Mouse (Mus musculus): Measurements from ENCODE around the gene Npcd. TPM values are rescaled to one million over a fixed set of nuclear protein-coding genes. Genes with fewer than 3 reads are reported as not detected.

Gene Npcd
- total RNA-seq, 2 experiments from 2014 or later = 9.7 to 19.7 TPM

DNA sequence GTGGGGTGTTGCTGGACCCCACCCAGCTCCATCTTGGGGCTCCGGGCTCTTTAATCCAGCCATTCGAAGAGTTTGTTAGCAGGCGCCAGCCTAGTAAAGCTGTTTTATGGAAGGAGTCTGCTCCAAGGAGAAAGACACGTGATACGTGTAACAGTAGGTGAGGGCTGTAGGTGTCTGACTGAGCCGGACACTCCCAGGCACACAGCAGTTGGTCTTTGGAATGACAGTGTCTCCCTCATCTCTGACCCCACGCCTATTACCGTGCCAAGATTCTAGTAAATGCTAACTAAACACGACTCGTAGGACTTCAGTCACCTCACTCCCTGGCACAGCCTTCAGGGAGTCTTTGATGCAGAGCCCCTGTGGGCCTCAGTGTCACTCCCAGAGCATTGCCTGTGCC, 88.7 kb downstream of the Npcd start:
- DNase-seq (ENCODE audit: extremely low spot score in 1 of 2, low spot score in 2 of 2) = no peak
- Histone ChIP-seq H3K4me3 (no peak overlapping the region), H3K27ac (no peak overlapping the region)
- intact Hi-C loops (cut with DNase I) = no loop called here
- no peak for TF ChIP-seq CTCF (IDR thresholded peaks at IDR 0.05)

DNA sequence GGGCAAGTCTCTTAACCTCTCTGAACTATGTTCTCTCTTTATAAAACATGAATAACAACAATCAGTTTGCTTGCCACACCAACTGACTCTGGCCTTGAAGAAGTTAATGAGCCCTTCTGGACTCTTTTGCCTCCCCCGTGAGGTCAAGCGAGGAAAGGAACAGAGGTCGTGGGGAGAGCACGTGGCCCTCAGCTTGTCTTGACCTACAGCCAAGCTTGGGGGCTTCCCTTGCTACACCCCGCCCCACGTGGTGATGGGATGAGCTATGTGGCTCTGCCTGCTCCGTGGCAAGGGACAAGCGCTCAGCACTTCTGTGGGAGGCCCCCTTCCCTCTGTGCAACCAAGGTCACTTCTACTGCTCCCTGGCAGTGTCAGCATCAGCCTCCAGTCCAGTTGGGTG, 89.3 kb downstream of the Npcd start:
- no peak for DNase-seq (ENCODE audit: extremely low spot score in 1 of 2, low spot score in 2 of 2)
- H3K27ac ChIP-seq = no peak overlapping the region
- H3K4me3 ChIP-seq = no peak overlapping the region
- no peak for TF ChIP-seq CTCF (IDR thresholded peaks at IDR 0.05)
- intact Hi-C loops (cut with DNase I) = no loop called here

DNA sequence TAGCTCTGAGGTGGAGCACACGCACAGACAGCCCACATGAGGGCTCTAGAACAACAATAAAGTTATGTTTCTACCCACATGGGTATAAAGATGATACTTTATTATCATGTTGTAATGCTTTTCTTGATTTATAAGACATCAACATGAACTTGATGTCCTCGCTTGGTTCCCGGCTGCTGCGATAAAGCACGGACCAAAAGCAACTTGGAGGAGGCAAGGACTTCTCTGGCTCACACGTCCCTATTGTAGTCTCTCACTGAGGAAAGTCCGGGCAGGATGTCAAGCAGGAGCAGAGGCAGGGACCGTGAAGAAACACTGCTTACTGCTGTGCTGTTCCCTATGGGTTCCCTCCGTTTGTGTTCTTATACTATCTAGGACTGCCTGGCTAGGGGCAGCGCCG, 90.0 kb downstream of the Npcd start:
- DNase-seq (ENCODE audit: extremely low spot score in 1 of 2, low spot score in 2 of 2) = no peak
- TF ChIP-seq CTCF (IDR thresholded peaks at IDR 0.05) = no peak
- H3K4me3 ChIP-seq = no peak overlapping the region
- no peak overlapping the region for H3K27ac ChIP-seq
- intact Hi-C loops (cut with DNase I) = no loop called here

DNA sequence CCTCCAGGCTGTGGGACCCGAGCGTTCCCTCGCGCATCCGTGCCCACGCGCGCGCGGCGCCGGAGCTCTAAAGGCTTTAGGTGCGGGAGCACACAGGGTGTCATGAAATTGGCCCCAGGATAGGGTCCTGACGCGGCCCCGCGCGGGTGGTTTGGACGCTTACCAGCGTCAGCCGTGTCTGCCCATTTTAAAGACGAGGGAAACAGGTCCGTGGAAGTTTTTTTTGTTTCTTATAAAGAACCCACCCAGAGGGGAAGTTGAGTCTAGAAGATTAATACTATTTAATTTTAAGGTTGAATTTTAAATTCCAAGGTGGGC, 91.4 kb downstream of the Npcd start:
- no peak; the same call in 1 of the 2 replicates for TF ChIP-seq CTCF (IDR thresholded peaks at IDR 0.05)
- intact Hi-C loops (cut with DNase I) = no loop called here
- no peak for DNase-seq (ENCODE audit: extremely low spot score in 1 of 2, low spot score in 2 of 2)
- Histone ChIP-seq H3K27ac (peak overlapping the region; percentile 88), H3K4me3 (peak overlapping the region; percentile 74)

DNA sequence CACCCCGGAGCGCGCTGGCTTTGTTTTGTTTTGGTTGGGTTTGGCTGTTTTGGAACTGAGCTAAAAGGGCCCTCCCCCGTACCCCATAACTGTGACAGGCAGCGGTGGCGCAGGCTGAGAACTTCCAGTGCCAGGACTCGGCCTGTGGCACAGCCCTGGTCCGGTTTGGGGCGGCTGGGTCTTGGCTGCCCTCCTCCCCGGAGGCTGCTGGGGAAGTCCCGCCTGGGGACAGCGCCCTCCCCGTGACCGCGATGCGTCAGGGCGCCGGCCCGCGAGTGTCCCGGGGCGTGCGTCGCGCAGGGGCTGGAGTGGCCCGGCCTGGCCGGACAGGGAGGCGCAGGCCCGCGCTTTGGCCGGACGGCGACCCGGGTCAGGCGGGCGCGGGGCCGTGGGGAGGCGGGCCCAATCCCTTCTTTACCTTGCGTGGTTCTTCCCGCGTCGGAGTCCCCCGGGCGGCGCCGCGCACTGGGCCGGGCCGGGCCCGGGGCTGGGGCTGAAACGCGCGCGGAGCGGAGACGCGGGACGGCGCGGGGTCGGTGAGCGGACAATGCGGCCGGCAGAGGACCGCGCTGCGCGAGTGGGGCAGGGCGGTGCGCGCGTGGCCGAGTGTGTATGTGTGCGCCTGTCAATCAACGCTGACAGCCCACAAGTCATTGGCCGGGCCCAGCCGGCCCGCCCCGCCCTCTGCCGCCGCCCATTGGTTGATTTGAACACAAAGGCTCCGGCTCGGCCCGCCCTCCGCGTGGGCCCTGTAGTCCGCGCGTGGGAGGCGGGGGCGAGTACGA, 91.9 kb downstream of the Npcd start, which contains the start of gene Sun2:
Sun2 (minus strand) TSS at position 616 of the 785 bp plus-strand sequence.
- DNase-seq (ENCODE audit: extremely low spot score in 1 of 2, low spot score in 2 of 2) = peak; percentile 90 to 93
- Histone ChIP-seq H3K4me3 (peak within 1 kb of the TSS; percentile 74), H3K27ac (peak within 1 kb of the TSS; percentile 88)
- intact Hi-C loops (cut with DNase I) = no loop called here
- no peak; the same call in 1 of the 2 replicates for TF ChIP-seq CTCF (IDR thresholded peaks at IDR 0.05)

DNA sequence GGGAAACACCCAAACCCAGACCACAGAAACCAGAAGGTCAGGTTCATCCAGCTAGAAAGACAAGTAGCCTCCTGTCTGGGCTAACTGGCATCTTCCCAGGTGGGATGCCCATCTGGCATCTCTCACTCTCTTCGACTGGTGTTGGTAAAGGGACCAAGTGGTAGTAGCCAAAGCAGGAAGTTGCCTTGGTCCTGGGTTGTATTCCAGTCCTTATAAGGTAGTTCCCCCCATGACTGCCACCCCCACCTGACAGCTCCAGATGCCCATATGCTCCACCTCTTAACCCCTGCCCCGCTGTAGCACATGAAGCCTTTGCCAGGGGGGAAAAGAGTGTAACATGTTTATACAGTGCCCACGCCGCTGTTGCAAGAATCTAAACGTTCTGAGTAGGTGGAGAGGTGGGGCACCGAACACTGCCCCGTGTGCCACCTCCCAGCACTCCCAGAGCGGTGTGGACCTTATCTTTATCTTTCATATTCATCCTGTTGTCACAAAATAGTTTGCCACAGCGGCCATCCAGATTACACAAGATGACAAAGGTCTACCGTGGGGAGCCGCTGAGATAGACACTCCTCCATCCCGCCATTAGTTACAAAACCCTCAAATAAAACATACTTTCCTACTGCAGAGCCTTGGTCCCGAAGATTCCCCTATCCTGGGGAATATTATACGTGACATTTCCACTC, 92.7 kb downstream of the Npcd start:
- DNase-seq (ENCODE audit: extremely low spot score in 1 of 2, low spot score in 2 of 2) = no peak
- Histone ChIP-seq H3K27ac (peak overlapping the region; percentile 88), H3K4me3 (peak overlapping the region; percentile 74)
- intact Hi-C loops (cut with DNase I) = no loop called here
- TF ChIP-seq CTCF (IDR thresholded peaks at IDR 0.05) = no peak

DNA sequence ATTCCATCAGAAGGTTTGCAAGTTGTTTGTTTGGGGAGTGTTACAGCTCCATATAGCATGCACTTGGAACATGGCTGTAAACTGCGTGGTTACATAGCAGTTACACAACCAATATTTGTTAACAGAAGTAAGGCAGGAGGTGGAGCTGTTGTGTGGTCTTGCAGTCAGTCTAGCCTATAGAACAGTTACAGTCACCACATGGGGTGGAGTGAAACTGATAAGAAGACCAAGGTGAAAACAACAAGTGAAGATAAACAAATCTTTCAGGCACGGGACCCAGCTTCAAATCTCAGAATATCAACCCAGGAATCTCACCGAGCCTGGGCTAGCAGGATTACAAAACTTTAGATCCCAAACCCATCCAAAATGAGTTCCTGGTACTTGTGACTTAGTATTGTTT, 93.3 kb downstream of the Npcd start:
- Histone ChIP-seq H3K27ac (no peak overlapping the region), H3K4me3 (peak overlapping the region; percentile 74; the same call in 1 of the 2 replicates)
- no peak for DNase-seq (ENCODE audit: extremely low spot score in 1 of 2, low spot score in 2 of 2)
- intact Hi-C loops (cut with DNase I) = no loop called here
- TF ChIP-seq CTCF (IDR thresholded peaks at IDR 0.05) = no peak

Other genes with a start within 250 kb of the Npcd start
- gene Dmc1, start 229.1 kb downstream of the Npcd start, total RNA-seq (2021) = under 1 TPM; 0.66 to 0.91 TPM
- gene Fam227a, start 175.3 kb downstream of the Npcd start, total RNA-seq (2021) = 10 to 100 TPM; 12.9 to 13.6 TPM
- 10 to 100 TPM; 42.6 to 49.4 TPM for gene Cby1, start 175.0 kb downstream of the Npcd start, total RNA-seq (2021)
- gene Tomm22, start 163.4 kb downstream of the Npcd start, total RNA-seq (2021) = 10 to 100 TPM; 81.8 to 96.6 TPM
- 10 to 100 TPM; 64.3 to 68.0 TPM for gene Josd1, start 146.3 kb downstream of the Npcd start, total RNA-seq (2021)
- gene Gtpbp1, start 143.4 kb downstream of the Npcd start, total RNA-seq (2021) = 10 to 100 TPM; 54.2 to 58.0 TPM
- 10 to 100 TPM; 43.9 to 46.5 TPM for gene Sun2, start 91.7 kb downstream of the Npcd start, total RNA-seq (2021)
- gene Dnal4, start 56.4 kb downstream of the Npcd start, total RNA-seq (2021) = 10 to 100 TPM; 53.2 to 54.1 TPM
- 100 to 1,000 TPM; 800 to 813 TPM for gene Nptxr, start 29.5 kb downstream of the Npcd start, total RNA-seq (2021)
- 100 to 1,000 TPM; 370 to 387 TPM for gene Cbx6, start 451 bp upstream of the Npcd start, total RNA-seq (2021)
- 1 to 10 TPM; 5.1 to 6.1 TPM for gene Apobec3, start 57.4 kb upstream of the Npcd start, total RNA-seq (2021)
- 10 to 100 TPM; 52.3 to 52.6 TPM for gene Cbx7, start 136.9 kb upstream of the Npcd start, total RNA-seq (2021)
- 10 to 100 TPM; 32.7 to 41.7 TPM for gene Pdgfb, start 180.7 kb upstream of the Npcd start, total RNA-seq (2021)